Mouse (Mus musculus) hindbrain, embryonic 15.5 days (tissue): ENCODE measurements around the gene Taf1. TPM values are rescaled to one million over a fixed set of nuclear protein-coding genes. Genes with fewer than 3 reads are reported as not detected.
A peak's percentile ranks its signal among the peaks of the same experiment; 100 is the strongest.
"Not testable (repeated sequence)": the region's sequence is repeated elsewhere in the genome, so short reads cannot be mapped to it uniquely, and the experiment has no call there.

Experiments
- ATAC-seq: fragments of 200-750 bp; cut with Nextera tagmentation; 2 replicates; pipeline ENCODE4 v1.8.0; 2017; ENCODE audit warnings: low read depth, moderate number of reproducible peaks, moderate TSS enrichment; ENCODE audit not compliant: low FRiP score
- H3K27ac ChIP-seq: fragments of 300-500 bp; sonication (generic); replicated peaks from 2 replicates; pipeline ENCODE4 v1.5.1; 2015; ENCODE audit warnings: mild to moderate bottlenecking, inconsistent platforms
- H3K27me3 ChIP-seq: fragments of 300-500 bp; sonication (generic); 2 replicates; pipeline ENCODE4 v1.6.1; 2015; ENCODE audit warnings: control low read depth, inconsistent platforms
- H3K36me3 ChIP-seq: fragments of 300-500 bp; sonication (generic); 2 replicates; pipeline ENCODE4 v1.6.1; 2015; ENCODE audit warnings: control low read depth, inconsistent platforms
- H3K4me1 ChIP-seq: fragments of 300-500 bp; sonication (generic); replicated peaks from 2 replicates; pipeline ENCODE4 v1.6.1; 2015; ENCODE audit warnings: control low read depth, inconsistent platforms
- H3K4me2 ChIP-seq: fragments of 300-500 bp; sonication (generic); 2 replicates; pipeline ENCODE4 v1.6.1; 2015; ENCODE audit warnings: moderate library complexity, mild to moderate bottlenecking, inconsistent platforms
- H3K4me3 ChIP-seq: fragments of 300-500 bp; sonication (generic); 2 replicates; pipeline ENCODE4 v1.5.1; 2015; ENCODE audit warnings: mild to moderate bottlenecking, inconsistent platforms
- H3K9ac ChIP-seq: fragments of 300-500 bp; sonication (generic); 2 replicates; pipeline ENCODE4 v1.6.1; 2015; ENCODE audit warnings: inconsistent platforms
- H3K9me3 ChIP-seq: fragments of 300-500 bp; sonication (generic); 2 replicates; pipeline ENCODE4 v1.6.1; 2016; ENCODE audit warnings: control low read depth, inconsistent platforms
- WGBS: fragments of 180-500 bp; shearing (Covaris S2); methylation state at CpG from one replicate; pipeline ENCODE4 v1.1.7; 2015; 5-methylcytosine and 5-hydroxymethylcytosine counted together
- polyA plus RNA-seq: library from polyadenylated mRNA; unstranded; fragments of >200 nt; fragmentation: Nextera tagmentation; extraction: Ambion mirVana; gene quantifications from 2 replicates; pipeline ENCODE4 v1.2.1, GENCODE M21; 2015

Gene Taf1
- 13.5 and 15.0 TPM in 2 replicates for polyA plus RNA-seq

GRCm38 (mm10) chrX:101532347-101533221, at the start of gene Taf1:
Taf1 (plus strand) TSS chrX:101532734.
- peak within 1 kb of the TSS; percentile 61 for H3K4me2 ChIP-seq
- H3K9me3 ChIP-seq: no peaks in the 10 kb centered on the region
- WGBS: 20% methylated on average over 47 of the region's 47 CpGs
- H3K27me3 ChIP-seq: no peaks in the 10 kb centered on the region
- peaks cover 7% of the 10 kb centered on the region; the same call in 1 of the 2 replicates for H3K36me3 ChIP-seq
- H3K4me3 ChIP-seq: peak within 1 kb of the TSS; percentile 65
- ATAC-seq: peak; percentile 100
- H3K4me1 ChIP-seq: peaks cover 8% of the 10 kb centered on the region
- H3K27ac ChIP-seq: peak within 1 kb of the TSS; percentile 85
- H3K9ac ChIP-seq: peak within 1 kb of the TSS; percentile 43

DNA sequence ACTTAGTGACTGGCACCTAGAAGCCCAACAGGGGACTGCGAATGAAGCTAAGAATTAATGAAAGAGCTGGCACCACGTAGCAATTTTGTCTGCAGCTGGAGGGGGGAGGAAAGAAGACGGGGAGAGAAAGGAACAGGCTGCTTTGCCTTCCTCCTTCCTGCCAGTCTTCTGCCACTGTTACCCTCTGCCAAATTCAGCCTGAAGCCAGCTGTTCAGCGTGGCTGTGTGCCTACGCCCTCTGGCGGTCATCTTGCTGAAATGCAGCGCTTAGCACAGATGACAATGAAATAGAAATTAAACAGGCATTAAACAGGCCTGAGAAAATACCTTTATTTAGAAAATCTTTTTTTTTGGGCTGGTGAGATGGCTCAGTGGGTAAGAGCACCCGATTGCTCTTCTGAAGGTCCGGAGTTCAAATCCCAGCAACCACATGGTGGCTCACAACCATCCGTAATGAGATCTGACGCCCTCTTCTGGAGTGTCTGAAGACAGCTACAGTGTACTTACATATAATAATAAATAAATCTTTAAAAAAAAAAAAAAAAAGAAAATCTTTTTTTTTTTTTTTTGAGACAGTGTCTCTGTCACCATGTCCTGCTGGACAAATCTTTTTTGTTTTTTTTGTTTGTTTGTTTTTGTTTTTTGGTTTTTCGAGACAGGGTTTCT, 45.9 kb upstream of the Taf1 start:
- H3K27ac ChIP-seq, H3K4me1 ChIP-seq, H3K4me3 ChIP-seq, H3K9ac ChIP-seq, ATAC-seq, H3K9me3 ChIP-seq, H3K27me3 ChIP-seq, H3K36me3 ChIP-seq, H3K4me2 ChIP-seq: not testable (repeated sequence)
- 24% methylated on average over 10 of the region's 12 CpGs for WGBS

GRCm38 (mm10) chrX:101504636-101505035, 27.9 kb upstream of the Taf1 start:
- H3K4me2 ChIP-seq: no peak overlapping the region
- no peaks in the 10 kb centered on the region for H3K9me3 ChIP-seq
- H3K4me3 ChIP-seq: no peak overlapping the region
- 18% methylated on average over 3 of the region's 3 CpGs for WGBS
- H3K9ac ChIP-seq: no peak overlapping the region
- no peak overlapping the region for H3K27ac ChIP-seq
- no peaks in the 10 kb centered on the region for H3K4me1 ChIP-seq
- no peaks in the 10 kb centered on the region for H3K36me3 ChIP-seq
- H3K27me3 ChIP-seq: no peaks in the 10 kb centered on the region
- no peak for ATAC-seq

GRCm38 (mm10) chrX:101515710-101516109, 16.8 kb upstream of the Taf1 start:
- no peaks in the 10 kb centered on the region for H3K27me3 ChIP-seq
- no peaks in the 10 kb centered on the region for H3K36me3 ChIP-seq
- H3K9ac ChIP-seq: no peak overlapping the region
- H3K9me3 ChIP-seq: no peaks in the 10 kb centered on the region
- WGBS: 2% methylated on average over 2 of the region's 2 CpGs
- no peak overlapping the region for H3K4me3 ChIP-seq
- H3K4me1 ChIP-seq: no peaks in the 10 kb centered on the region
- H3K4me2 ChIP-seq: no peak overlapping the region
- no peak overlapping the region for H3K27ac ChIP-seq
- ATAC-seq: no peak

DNA sequence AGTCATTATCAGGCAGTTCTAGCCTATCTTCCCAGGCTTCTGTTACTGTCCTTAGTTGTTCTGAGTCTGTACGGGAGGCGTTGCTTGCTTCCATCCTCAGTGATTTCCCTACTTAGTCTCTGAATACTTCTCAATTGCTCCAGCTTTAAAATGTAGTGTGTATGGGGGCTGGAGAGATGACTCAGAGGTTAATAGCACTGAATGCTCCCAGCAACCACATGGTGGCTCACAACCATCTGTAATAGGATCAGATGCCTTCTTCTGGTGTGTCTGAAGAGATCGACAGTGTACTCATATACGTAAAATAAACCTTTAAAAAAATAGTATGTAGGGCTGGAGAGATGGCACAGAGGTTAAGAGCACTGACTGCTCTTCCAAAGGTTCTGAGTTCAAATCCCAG, 14.5 kb upstream of the Taf1 start:
- Histone ChIP-seq H3K9ac (no peak overlapping the region), H3K27me3 (no peaks in the 10 kb centered on the region), H3K36me3 (no peaks in the 10 kb centered on the region), H3K4me1 (no peaks in the 10 kb centered on the region), H3K4me3 (no peak overlapping the region), H3K27ac (no peak overlapping the region), H3K4me2 (no peak overlapping the region), H3K9me3 (no peaks in the 10 kb centered on the region)
- WGBS: 90% methylated on average over 4 of the region's 4 CpGs
- ATAC-seq: no peak

- Histone ChIP-seq H3K27ac (no peak overlapping the region), H3K4me3 (no peak overlapping the region), H3K4me2 (no peak overlapping the region), H3K9me3 (no peaks in the 10 kb centered on the region), H3K36me3 (no peaks in the 10 kb centered on the region), H3K9ac (no peak overlapping the region), H3K4me1 (no peaks in the 10 kb centered on the region), H3K27me3 (no peaks in the 10 kb centered on the region)
- 82% methylated on average over 15 of the region's 15 CpGs for WGBS
- no peak for ATAC-seq
These were observed 10.5 kb upstream of the Taf1 start for GRCm38 (mm10) chrX:101522027-101522426.

GRCm38 (mm10) chrX:101527356-101527755, 5.2 kb upstream of the Taf1 start:
- Histone ChIP-seq H3K4me2 (no peak overlapping the region), H3K4me3 (no peak overlapping the region), H3K27me3 (no peaks in the 10 kb centered on the region), H3K4me1 (no peaks in the 10 kb centered on the region), H3K27ac (no peak overlapping the region), H3K9me3 (no peaks in the 10 kb centered on the region), H3K36me3 (no peaks in the 10 kb centered on the region), H3K9ac (no peak overlapping the region)
- 58% methylated on average over 9 of the region's 9 CpGs for WGBS
- no peak for ATAC-seq

DNA sequence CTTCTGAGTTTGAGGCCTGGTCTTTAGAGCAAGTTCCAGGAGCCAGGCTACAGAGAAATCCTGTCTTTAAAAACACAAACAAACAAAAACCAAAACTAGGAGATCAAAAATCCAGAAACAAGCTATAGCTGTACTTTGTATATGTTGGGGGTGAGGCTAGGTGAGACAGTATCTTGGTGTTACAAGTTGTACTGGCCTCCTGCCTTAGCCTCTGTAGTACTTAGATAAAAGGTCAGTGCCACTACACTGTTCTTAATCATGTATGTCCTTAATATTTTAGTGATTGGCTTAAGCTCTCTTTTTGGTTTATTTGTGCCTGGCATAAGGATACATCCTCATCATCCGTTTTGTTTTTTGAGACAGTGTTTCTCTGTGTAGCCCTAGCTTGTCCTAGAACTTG, 52.9 kb downstream of the Taf1 start:
- ATAC-seq: no peak
- Histone ChIP-seq H3K4me1 (no peaks in the 10 kb centered on the region), H3K27me3 (no peaks in the 10 kb centered on the region), H3K27ac (no peak overlapping the region), H3K4me3 (no peak overlapping the region), H3K9ac (no peak overlapping the region), H3K4me2 (no peak overlapping the region), H3K36me3 (peaks cover 5% of the 10 kb centered on the region), H3K9me3 (no peaks in the 10 kb centered on the region)
- 83% methylated on average over 1 of the region's 1 CpGs for WGBS

DNA sequence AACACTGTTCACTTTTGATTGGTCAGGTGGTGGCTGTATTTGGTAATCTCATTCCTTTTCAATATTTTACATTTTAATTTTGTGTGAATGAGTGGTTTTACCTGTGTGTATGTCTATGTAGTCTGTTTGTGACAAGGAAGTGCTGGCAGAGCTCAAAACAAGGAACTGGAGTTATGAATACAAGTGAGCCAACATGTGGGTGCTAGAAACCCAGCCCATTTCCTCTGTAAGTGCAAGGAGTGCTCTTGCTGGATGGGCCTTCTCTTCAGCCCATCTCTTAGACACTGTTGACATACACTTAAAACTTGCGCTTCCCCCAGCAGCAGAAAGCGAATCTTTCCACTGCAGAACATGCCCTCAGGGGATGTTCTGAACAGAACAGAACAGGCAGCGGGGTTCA, 83.6 kb downstream of the Taf1 start:
- H3K4me1 ChIP-seq: no peaks in the 10 kb centered on the region
- no peak overlapping the region for H3K4me3 ChIP-seq
- no peaks in the 10 kb centered on the region for H3K36me3 ChIP-seq
- no peaks in the 10 kb centered on the region for H3K27me3 ChIP-seq
- H3K27ac ChIP-seq: no peak overlapping the region
- H3K9me3 ChIP-seq: no peaks in the 10 kb centered on the region
- H3K4me2 ChIP-seq: no peak overlapping the region
- WGBS: 95% methylated on average over 3 of the region's 3 CpGs
- H3K9ac ChIP-seq: no peak overlapping the region
- ATAC-seq: no peak

- H3K4me3 ChIP-seq: no peak overlapping the region
- 70% methylated on average over 10 of the region's 10 CpGs for WGBS
These were observed 85.4 kb downstream of the Taf1 start for GRCm38 (mm10) chrX:101617889-101618288.

GRCm38 (mm10) chrX:101620317-101620716, 87.8 kb downstream of the Taf1 start:
- H3K27ac ChIP-seq: no peak overlapping the region
- H3K4me2 ChIP-seq: no peak overlapping the region
- H3K9me3 ChIP-seq: no peaks in the 10 kb centered on the region
- no peaks in the 10 kb centered on the region for H3K4me1 ChIP-seq
- no peaks in the 10 kb centered on the region for H3K36me3 ChIP-seq
- 53% methylated on average over 6 of the region's 6 CpGs for WGBS
- no peaks in the 10 kb centered on the region for H3K27me3 ChIP-seq
- no peak overlapping the region for H3K9ac ChIP-seq
- ATAC-seq: no peak
- no peak overlapping the region for H3K4me3 ChIP-seq

More at GRCm38 (mm10) chrX:101617889-101618288, 85.4 kb downstream of the Taf1 start:
- no peak overlapping the region for H3K27ac ChIP-seq
- H3K27me3 ChIP-seq: no peaks in the 10 kb centered on the region
- no peaks in the 10 kb centered on the region for H3K9me3 ChIP-seq
- ATAC-seq: no peak
- no peak overlapping the region for H3K9ac ChIP-seq
- H3K36me3 ChIP-seq: no peaks in the 10 kb centered on the region
- no peaks in the 10 kb centered on the region for H3K4me1 ChIP-seq
- no peak overlapping the region for H3K4me2 ChIP-seq

- Histone ChIP-seq H3K4me1 (no peaks in the 10 kb centered on the region), H3K4me3 (no peak overlapping the region), H3K4me2 (no peak overlapping the region), H3K36me3 (no peaks in the 10 kb centered on the region), H3K27me3 (no peaks in the 10 kb centered on the region), H3K9ac (no peak overlapping the region), H3K9me3 (no peaks in the 10 kb centered on the region), H3K27ac (no peak overlapping the region)
- 52% methylated on average over 3 of the region's 3 CpGs for WGBS
- ATAC-seq: no peak
These were observed 90.0 kb downstream of the Taf1 start for GRCm38 (mm10) chrX:101622539-101622938.
